Mouse (Mus musculus) spleen, postnatal 36 days (tissue): Measurements from ENCODE around the gene Dhx57.

ENCODE experiments used
- DNase-seq, 2 experiments: peaks; one replicate each; pipeline ENCODE4 v3.0.0; 2022; ENCODE audit warnings: low spot score in 2 of 2, mixed read lengths in 1 of 2

Gene Dhx57

DNA sequence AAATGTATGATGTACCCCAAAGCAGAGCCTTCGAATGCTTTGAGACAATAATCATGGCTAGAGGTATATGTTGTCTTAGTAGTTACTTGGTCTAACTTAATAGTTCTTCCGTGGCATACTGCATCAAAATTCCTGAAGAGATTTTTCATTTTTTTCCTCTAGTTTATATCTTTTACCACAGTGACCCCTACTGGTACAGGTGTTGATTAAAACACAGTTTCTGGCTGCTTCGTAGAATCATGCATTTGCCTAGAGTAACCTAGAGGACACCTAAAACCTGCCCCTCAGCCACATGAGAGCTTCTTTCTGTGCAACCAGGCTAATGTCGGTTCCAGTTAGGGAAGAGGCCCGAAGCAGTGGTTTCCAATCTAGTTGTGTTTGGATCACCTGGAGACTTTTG is 97.2 kb downstream of the Dhx57 start:
- DNase-seq, result no peak
